Mouse (Mus musculus) kidney, postnatal 0 days (tissue): ENCODE measurements at regions not wholly inside any gene's neighbourhood (a gene's known extent, or its start where the extent isn't known, plus 50 kb on each side); places are given as distances from the start of the nearest gene placed in this dataset.

ENCODE experiments used
- ATAC-seq: fragments of 200-750 bp; cut with Nextera tagmentation; replicated peaks from 2 replicates; pipeline ENCODE4 v1.8.0; 2017; ENCODE audit warnings: low read depth, moderate number of reproducible peaks, moderate TSS enrichment, moderate library complexity; ENCODE audit not compliant: low FRiP score
- DNase-seq: peaks from one replicate; pipeline ENCODE4 v3.0.0-alpha.2; 2016; ENCODE audit warnings: low spot score
- H3K27ac ChIP-seq: fragments of 300-500 bp; sonication (generic); 2 replicates; pipeline ENCODE4 v1.5.1; 2014; ENCODE audit warnings: mild to moderate bottlenecking
- H3K27me3 ChIP-seq: fragments of 300-500 bp; sonication (generic); 2 replicates; pipeline ENCODE4 v1.6.1; 2014; ENCODE audit warnings: low read length, mixed read lengths; ENCODE audit not compliant: insufficient read depth
- H3K36me3 ChIP-seq: fragments of 300-500 bp; sonication (generic); 2 replicates; pipeline ENCODE4 v1.6.1; 2014; ENCODE audit warnings: low read length, mixed read lengths; ENCODE audit not compliant: insufficient read depth
- H3K4me1 ChIP-seq: fragments of 300-500 bp; sonication (generic); replicated peaks from 2 replicates; pipeline ENCODE4 v1.6.1; 2014; ENCODE audit warnings: antibody characterized with exemption, low read length, mixed read lengths; ENCODE audit not compliant: insufficient read depth
- H3K4me2 ChIP-seq: fragments of 300-500 bp; sonication (generic); 2 replicates; pipeline ENCODE4 v1.6.1; 2014; ENCODE audit warnings: mild to moderate bottlenecking, low read length, moderate library complexity, mixed read lengths
- H3K4me3 ChIP-seq: fragments of 300-500 bp; sonication (generic); replicated peaks from 2 replicates; pipeline ENCODE4 v1.5.1; 2014; ENCODE audit warnings: low read depth, low read length
- H3K9ac ChIP-seq: fragments of 300-500 bp; sonication (generic); 2 replicates; pipeline ENCODE4 v1.6.1; 2014; ENCODE audit warnings: low read depth, low read length
- H3K9me3 ChIP-seq: fragments of 300-500 bp; sonication (generic); replicated peaks from 2 replicates; pipeline ENCODE4 v1.6.1; 2016; ENCODE audit warnings: low read length, inconsistent platforms, mixed read lengths
- CTCF ChIP-seq: IDR thresholded peaks from 2 replicates; pipeline ENCODE4 v1.5.1; 2016; ENCODE audit warnings: antibody characterized with exemption, low read depth, mild to moderate bottlenecking, moderate library complexity
- WGBS: fragments of 180-500 bp; shearing (Covaris S2); extraction: QIAGEN DNeasy Blood & Tissue Kit; methylation state at CpG from one replicate; pipeline ENCODE4 v1.1.7; 2014; 5-methylcytosine and 5-hydroxymethylcytosine counted together

- no peak overlapping the region for H3K27ac ChIP-seq
- no peak overlapping the region for H3K4me2 ChIP-seq
- WGBS: 48% methylated on average over 2 of the region's 2 CpGs
- no peaks in the 10 kb centered on the region for H3K9me3 ChIP-seq
- no peak overlapping the region for H3K9ac ChIP-seq
- no peaks in the 10 kb centered on the region for H3K27me3 ChIP-seq
- H3K4me3 ChIP-seq: no peak overlapping the region
- ATAC-seq (no peak), DNase-seq (peak; percentile 12)
- no peaks in the 10 kb centered on the region for H3K36me3 ChIP-seq
- no peak for TF ChIP-seq CTCF
- no peaks in the 10 kb centered on the region for H3K4me1 ChIP-seq
Observed at GRCm38 (mm10) chr12:90664436-90664835, 73.8 kb downstream of the Dio2 start.

GRCm38 (mm10) chr12:90645452-90645851 is 92.8 kb downstream of the Dio2 start:
- Histone ChIP-seq H3K4me2 (no peak overlapping the region), H3K9ac (no peak overlapping the region), H3K9me3 (no peaks in the 10 kb centered on the region), H3K4me3 (no peak overlapping the region), H3K27ac (no peak overlapping the region), H3K36me3 (no peaks in the 10 kb centered on the region), H3K27me3 (no peaks in the 10 kb centered on the region), H3K4me1 (no peaks in the 10 kb centered on the region)
- TF ChIP-seq CTCF: no peak
- ATAC-seq: no peak
- DNase-seq: no peak
- WGBS: 70% methylated on average over 5 of the region's 5 CpGs

GRCm38 (mm10) chr12:90643891-90644290 is 94.3 kb downstream of the Dio2 start:
- H3K27me3 ChIP-seq: no peaks in the 10 kb centered on the region
- peak; percentile 55 for DNase-seq
- H3K36me3 ChIP-seq: no peaks in the 10 kb centered on the region
- no peak overlapping the region for H3K9ac ChIP-seq
- no peaks in the 10 kb centered on the region for H3K4me1 ChIP-seq
- H3K9me3 ChIP-seq: no peaks in the 10 kb centered on the region
- no peak for TF ChIP-seq CTCF
- no peak overlapping the region for H3K27ac ChIP-seq
- no peak overlapping the region for H3K4me2 ChIP-seq
- 0% methylated on average over 1 of the region's 1 CpGs for WGBS
- H3K4me3 ChIP-seq: no peak overlapping the region
- peak; percentile 49; the same call in 1 of the 2 replicates for ATAC-seq

- no peak for TF ChIP-seq CTCF
- no peak for DNase-seq
- no peaks in the 10 kb centered on the region for H3K9me3 ChIP-seq
- H3K4me3 ChIP-seq: no peak overlapping the region
- H3K36me3 ChIP-seq: no peaks in the 10 kb centered on the region
- H3K4me2 ChIP-seq: no peak overlapping the region
- no peak overlapping the region for H3K27ac ChIP-seq
- no peaks in the 10 kb centered on the region for H3K4me1 ChIP-seq
- ATAC-seq: no peak
- H3K27me3 ChIP-seq: no peaks in the 10 kb centered on the region
- H3K9ac ChIP-seq: no peak overlapping the region
Observed at GRCm38 (mm10) chr12:90624856-90625255, 113.4 kb downstream of the Dio2 start.

- no peak for TF ChIP-seq CTCF
- DNase-seq: no peak
- no peak overlapping the region for H3K9ac ChIP-seq
- H3K36me3 ChIP-seq: no peaks in the 10 kb centered on the region
- ATAC-seq: no peak
- H3K27ac ChIP-seq: no peak overlapping the region
- no peaks in the 10 kb centered on the region for H3K27me3 ChIP-seq
- no peaks in the 10 kb centered on the region for H3K9me3 ChIP-seq
- WGBS: 74% methylated on average over 2 of the region's 2 CpGs
- H3K4me1 ChIP-seq: no peaks in the 10 kb centered on the region
- no peak overlapping the region for H3K4me3 ChIP-seq
- H3K4me2 ChIP-seq: no peak overlapping the region
Observed at GRCm38 (mm10) chr12:90623426-90623825, 114.8 kb downstream of the Dio2 start.

- WGBS: 66% methylated on average over 2 of the region's 2 CpGs
- no peak overlapping the region for H3K4me2 ChIP-seq
- no peaks in the 10 kb centered on the region for H3K9me3 ChIP-seq
- H3K9ac ChIP-seq: no peak overlapping the region
- H3K27me3 ChIP-seq: no peaks in the 10 kb centered on the region
- TF ChIP-seq CTCF: no peak
- H3K27ac ChIP-seq: no peak overlapping the region
- H3K4me3 ChIP-seq: no peak overlapping the region
- DNase-seq (peak; percentile 44), ATAC-seq (no peak)
- no peaks in the 10 kb centered on the region for H3K4me1 ChIP-seq
- H3K36me3 ChIP-seq: no peaks in the 10 kb centered on the region
Observed at GRCm38 (mm10) chr12:90608810-90609209, 129.4 kb downstream of the Dio2 start.

GRCm38 (mm10) chr12:90607894-90608293 is 130.3 kb downstream of the Dio2 start:
- TF ChIP-seq CTCF: no peak
- no peaks in the 10 kb centered on the region for H3K27me3 ChIP-seq
- DNase-seq (no peak), ATAC-seq (no peak)
- H3K4me1 ChIP-seq: no peaks in the 10 kb centered on the region
- no peak overlapping the region for H3K27ac ChIP-seq
- no peaks in the 10 kb centered on the region for H3K36me3 ChIP-seq
- no peak overlapping the region for H3K4me3 ChIP-seq
- no peak overlapping the region for H3K9ac ChIP-seq
- no peaks in the 10 kb centered on the region for H3K9me3 ChIP-seq
- 77% methylated on average over 6 of the region's 6 CpGs for WGBS
- no peak overlapping the region for H3K4me2 ChIP-seq
